Mouse (Mus musculus): ENCODE data around the gene Rbfox3. TPM values are rescaled to one million over a fixed set of nuclear protein-coding genes. Genes with fewer than 3 reads are reported as not detected.

Gene Rbfox3
- total and polyA plus RNA-seq, 2 experiments from 2014 or later, result 52.6 to 76.8 TPM

DNA sequence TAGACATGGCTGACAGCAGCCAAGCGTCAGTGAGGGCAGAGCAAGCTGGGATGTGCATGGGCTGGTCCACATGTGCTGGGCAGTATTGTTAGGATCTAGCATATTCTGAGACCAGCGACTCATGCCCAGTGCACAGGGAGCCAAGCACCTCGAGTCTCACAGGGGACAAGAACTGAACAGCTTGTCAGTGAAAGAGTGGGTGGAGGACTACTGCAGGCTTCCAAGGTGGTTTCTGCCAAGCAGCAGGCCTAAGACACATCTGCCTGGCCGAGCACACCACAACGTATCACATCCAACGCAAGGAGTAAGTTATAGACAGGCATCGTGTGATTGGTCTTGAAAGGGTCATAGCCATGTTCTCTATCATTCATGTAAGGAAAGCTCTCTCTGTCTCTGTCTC lies 235.0 kb downstream of the Rbfox3 start:
- Histone ChIP-seq H3K9me3 (ENCODE audit: low read length) (no peaks in the 10 kb centered on the region), H3K4me1 (ENCODE audit: insufficient read depth, low read length) (peaks cover 15% of the 10 kb centered on the region; the same call in 1 of the 2 replicates)

DNA sequence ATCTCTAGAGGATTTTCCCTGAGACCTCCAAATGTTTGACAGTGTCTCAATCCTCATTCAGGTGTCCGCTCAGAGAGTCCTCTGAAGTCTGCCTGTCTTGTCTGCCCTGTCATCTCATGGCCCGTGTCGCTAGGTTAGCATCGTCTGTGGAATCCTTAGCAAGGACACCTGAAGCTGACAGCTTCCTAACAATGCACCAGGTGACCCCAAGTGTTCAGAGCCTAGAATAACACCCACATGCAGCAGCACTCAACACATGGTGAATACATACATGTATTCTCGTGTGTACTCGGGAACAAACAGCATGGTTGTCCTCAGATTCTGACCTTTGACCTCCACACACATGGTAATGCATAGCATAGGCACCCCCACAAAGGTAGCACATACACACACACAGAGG lies 239.4 kb downstream of the Rbfox3 start:
- peak; percentile 31; the same call in 1 of the 2 replicates for ATAC-seq
- DNase-seq (ENCODE audit: low spot score), result peak; percentile 59
- no peak overlapping the region for H3K27ac ChIP-seq
- TF ChIP-seq CTCF (IDR thresholded peaks at IDR 0.05; ENCODE audit: low read depth), result peak; percentile 69
- 69% methylated on average over 6 of the region's 6 CpGs for WGBS
- H3K9ac ChIP-seq (replicated peaks; ENCODE audit: low read length), result no peak overlapping the region
- H3K36me3 ChIP-seq (ENCODE audit: insufficient read depth, low read length), result no peaks in the 10 kb centered on the region
- no peak overlapping the region for H3K4me2 ChIP-seq (ENCODE audit: low read depth, low read length)
- H3K9me3 ChIP-seq (ENCODE audit: low read length), result no peaks in the 10 kb centered on the region
- H3K4me1 ChIP-seq (ENCODE audit: insufficient read depth, low read length), result peaks cover 7% of the 10 kb centered on the region; the same call in 1 of the 2 replicates
- H3K4me3 ChIP-seq (ENCODE audit: low read length), result no peak overlapping the region
- H3K27me3 ChIP-seq (ENCODE audit: insufficient read depth, low read length), result no peaks in the 10 kb centered on the region

More for the DNA sequence above, 235.0 kb downstream of the Rbfox3 start:
- no peak for ATAC-seq
- 76% methylated on average over 7 of the region's 7 CpGs for WGBS
- no peaks in the 10 kb centered on the region for H3K36me3 ChIP-seq (ENCODE audit: insufficient read depth, low read length)
- H3K4me3 ChIP-seq (ENCODE audit: low read length), result no peak overlapping the region
- no peak overlapping the region for H3K27ac ChIP-seq
- no peak for TF ChIP-seq CTCF (IDR thresholded peaks at IDR 0.05; ENCODE audit: low read depth)
- no peak for DNase-seq (ENCODE audit: low spot score)
- H3K27me3 ChIP-seq (ENCODE audit: insufficient read depth, low read length), result no peaks in the 10 kb centered on the region
- no peak overlapping the region for H3K4me2 ChIP-seq (ENCODE audit: low read depth, low read length)
- no peak overlapping the region for H3K9ac ChIP-seq (replicated peaks; ENCODE audit: low read length)

- TF ChIP-seq CTCF (IDR thresholded peaks at IDR 0.05; ENCODE audit: low read depth), result no peak
- H3K4me2 ChIP-seq (ENCODE audit: low read depth, low read length), result no peak overlapping the region
- H3K27ac ChIP-seq, result no peak overlapping the region
- ATAC-seq (no peak; the same call in 1 of the 2 replicates), DNase-seq (ENCODE audit: low spot score) (no peak)
- H3K36me3 ChIP-seq (ENCODE audit: insufficient read depth, low read length), result no peaks in the 10 kb centered on the region
- no peaks in the 10 kb centered on the region for H3K27me3 ChIP-seq (ENCODE audit: insufficient read depth, low read length)
- no peak overlapping the region for H3K9ac ChIP-seq (replicated peaks; ENCODE audit: low read length)
- no peak overlapping the region for H3K4me3 ChIP-seq (ENCODE audit: low read length)
- H3K4me1 ChIP-seq (ENCODE audit: insufficient read depth, low read length), result peaks cover 7% of the 10 kb centered on the region; the same call in 1 of the 2 replicates
- H3K9me3 ChIP-seq (ENCODE audit: low read length), result no peaks in the 10 kb centered on the region
- WGBS, result 66% methylated on average over 6 of the region's 6 CpGs
These were observed 240.2 kb downstream of the Rbfox3 start for GRCm38 (mm10) chr11:118671216-118671615.

- no peak for TF ChIP-seq CTCF (IDR thresholded peaks at IDR 0.05; ENCODE audit: low read depth)
- Histone ChIP-seq H3K27me3 (ENCODE audit: insufficient read depth, low read length) (no peaks in the 10 kb centered on the region), H3K36me3 (ENCODE audit: insufficient read depth, low read length) (no peaks in the 10 kb centered on the region), H3K4me1 (ENCODE audit: insufficient read depth, low read length) (peaks cover 7% of the 10 kb centered on the region; the same call in 1 of the 2 replicates), H3K27ac (no peak overlapping the region), H3K4me2 (ENCODE audit: low read depth, low read length) (no peak overlapping the region), H3K9me3 (ENCODE audit: low read length) (no peaks in the 10 kb centered on the region), H3K9ac (replicated peaks; ENCODE audit: low read length) (no peak overlapping the region), H3K4me3 (ENCODE audit: low read length) (no peak overlapping the region)
- DNase-seq (ENCODE audit: low spot score) (peak; percentile 65), ATAC-seq (no peak)
- whole genome bisulfite sequencing, result 30% methylated on average over 5 of the region's 5 CpGs
These were observed 241.6 kb downstream of the Rbfox3 start for GRCm38 (mm10) chr11:118669820-118670219.

DNA sequence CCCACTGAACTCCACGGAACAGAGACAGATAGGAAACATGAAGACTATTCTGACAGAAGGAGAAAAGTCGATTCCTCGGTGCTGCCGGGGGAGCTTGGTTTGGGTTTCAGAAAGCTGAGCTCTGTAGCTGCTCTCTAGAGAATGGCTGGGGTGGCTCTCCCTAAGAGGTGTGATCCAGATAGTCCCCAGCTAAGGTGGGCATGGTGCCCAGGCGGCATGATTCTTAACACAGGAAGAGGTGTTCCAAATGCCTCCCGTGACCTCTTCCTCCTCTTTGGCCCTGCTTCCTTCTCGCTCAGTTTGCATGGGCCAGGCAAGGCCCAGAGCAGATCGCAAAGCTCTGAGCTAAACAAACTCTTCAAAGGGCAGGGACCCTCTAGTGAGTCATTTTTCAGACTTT lies 243.0 kb downstream of the Rbfox3 start:
- Histone ChIP-seq H3K4me3 (ENCODE audit: low read length) (no peak overlapping the region), H3K9me3 (ENCODE audit: low read length) (no peaks in the 10 kb centered on the region), H3K36me3 (ENCODE audit: insufficient read depth, low read length) (no peaks in the 10 kb centered on the region), H3K4me1 (ENCODE audit: insufficient read depth, low read length) (peaks cover 7% of the 10 kb centered on the region; the same call in 1 of the 2 replicates), H3K4me2 (ENCODE audit: low read depth, low read length) (no peak overlapping the region), H3K27ac (no peak overlapping the region), H3K27me3 (ENCODE audit: insufficient read depth, low read length) (no peaks in the 10 kb centered on the region), H3K9ac (replicated peaks; ENCODE audit: low read length) (no peak overlapping the region)
- no peak for TF ChIP-seq CTCF (IDR thresholded peaks at IDR 0.05; ENCODE audit: low read depth)
- 65% methylated on average over 8 of the region's 8 CpGs for WGBS
- ATAC-seq, result no peak
- no peak for DNase-seq (ENCODE audit: low spot score)

- no peak overlapping the region for H3K4me3 ChIP-seq (ENCODE audit: low read length)
- H3K9ac ChIP-seq (replicated peaks; ENCODE audit: low read length), result no peak overlapping the region
- H3K36me3 ChIP-seq (ENCODE audit: insufficient read depth, low read length), result no peaks in the 10 kb centered on the region
- H3K27me3 ChIP-seq (ENCODE audit: insufficient read depth, low read length), result no peaks in the 10 kb centered on the region
- H3K4me2 ChIP-seq (ENCODE audit: low read depth, low read length), result no peak overlapping the region
- no peak for TF ChIP-seq CTCF (IDR thresholded peaks at IDR 0.05; ENCODE audit: low read depth)
- peaks cover 7% of the 10 kb centered on the region; the same call in 1 of the 2 replicates for H3K4me1 ChIP-seq (ENCODE audit: insufficient read depth, low read length)
- H3K27ac ChIP-seq, result no peak overlapping the region
- ATAC-seq (no peak), DNase-seq (ENCODE audit: low spot score) (no peak)
- WGBS, result 40% methylated on average over 1 of the region's 1 CpGs
- no peaks in the 10 kb centered on the region for H3K9me3 ChIP-seq (ENCODE audit: low read length)
These were observed 243.5 kb downstream of the Rbfox3 start for GRCm38 (mm10) chr11:118667946-118668345.

- no peak for DNase-seq (ENCODE audit: low spot score)
- Histone ChIP-seq H3K36me3 (ENCODE audit: insufficient read depth, low read length) (no peaks in the 10 kb centered on the region), H3K4me3 (ENCODE audit: low read length) (no peak overlapping the region), H3K9me3 (ENCODE audit: low read length) (no peaks in the 10 kb centered on the region), H3K27me3 (ENCODE audit: insufficient read depth, low read length) (no peaks in the 10 kb centered on the region), H3K4me2 (ENCODE audit: low read depth, low read length) (no peak overlapping the region), H3K9ac (replicated peaks; ENCODE audit: low read length) (no peak overlapping the region), H3K4me1 (ENCODE audit: insufficient read depth, low read length) (peaks cover 7% of the 10 kb centered on the region; the same call in 1 of the 2 replicates), H3K27ac (0 out of 2 replicates have a peak overlapping the region, but pooled peaks have one; percentile 1)
- TF ChIP-seq CTCF (IDR thresholded peaks at IDR 0.05; ENCODE audit: low read depth), result no peak
- 63% methylated on average over 3 of the region's 3 CpGs for WGBS
- no peak for ATAC-seq
These were observed 245.2 kb downstream of the Rbfox3 start for GRCm38 (mm10) chr11:118666172-118666571.

Measured in hindbrain, postnatal 0 days (tissue).